Comparison of ENCODE assay signal across 25 mouse cellular contexts in genomic region chr6:94111833-94112232, GRCm38 (mm10).
"Had no signal": no experiment of that assay in that cellular context is flagged by ENCODE, and none has a peak within 500 bp of the region (broad histone marks: within the 10 kb centered on the region; RNA-seq: fewer than 3 reads in every experiment).

No protein-coding gene starts in this region.

- H3K4me3 ChIP-seq: heart, embryonic 10.5 days; heart, embryonic 12.5 days; hindbrain, embryonic 10.5 days; hindbrain, embryonic 12.5 days; intestine, embryonic 15.5 days; layer of hippocampus, adult 2 months; left cerebral cortex, adult 2 months; limb, embryonic 10.5 days; limb, embryonic 12.5 days had no signal

- H3K4me1 ChIP-seq: hindbrain, embryonic 10.5 days had no signal

- H3K36me3 ChIP-seq: heart, embryonic 10.5 days; heart, embryonic 12.5 days; hindbrain, embryonic 10.5 days; hindbrain, embryonic 12.5 days; intestine, embryonic 15.5 days; limb, embryonic 10.5 days; limb, embryonic 12.5 days had no signal

- H3K27me3 ChIP-seq: heart, embryonic 12.5 days; hindbrain, embryonic 12.5 days; intestine, embryonic 15.5 days; limb, embryonic 12.5 days had no signal

- H3K9ac ChIP-seq: heart, embryonic 12.5 days; hindbrain, embryonic 12.5 days; hindbrain, embryonic 14.5 days; intestine, embryonic 15.5 days; limb, embryonic 12.5 days had no signal

- H3K27ac ChIP-seq: heart, embryonic 10.5 days; hindbrain, embryonic 10.5 days; hindbrain, embryonic 12.5 days; hindbrain, embryonic 14.5 days; intestine, embryonic 15.5 days; layer of hippocampus, adult 2 months; left cerebral cortex, adult 2 months; limb, embryonic 10.5 days; limb, embryonic 12.5 days had no signal

- H3K4me2 ChIP-seq: heart, embryonic 12.5 days; hindbrain, embryonic 12.5 days; hindbrain, embryonic 14.5 days; intestine, embryonic 15.5 days; limb, embryonic 12.5 days; liver, embryonic 11.5 days had no signal

- DNase-seq: gastrocnemius, postnatal 10 days; gastrocnemius, postnatal 25 days; heart, adult 18-20 months; heart, postnatal 10 days; heart, postnatal 4 days; kidney, adult 18-20 months; kidney, adult 8-10 months; kidney, postnatal 10 days; kidney, postnatal 25 days; kidney, postnatal 4 days; liver had no signal

- ATAC-seq: hindbrain, embryonic 16.5 days; inflammation-experienced regulatory T-cells, adult 6 months; intestine, embryonic 15.5 days; intestine, postnatal 0 days had no signal

- H3K9me3 ChIP-seq: heart, embryonic 10.5 days; heart, embryonic 12.5 days; hindbrain, embryonic 10.5 days; hindbrain, embryonic 12.5 days; intestine, embryonic 15.5 days; limb, embryonic 10.5 days; limb, embryonic 12.5 days had no signal
